Mouse (Mus musculus) kidney, embryonic 16.5 days (tissue): ENCODE data around the gene Zfp865. TPM values are rescaled to one million over a fixed set of nuclear protein-coding genes. Genes with fewer than 3 reads are reported as not detected.

Experiments used
- ATAC-seq: fragments of 200-750 bp; cut with Nextera tagmentation; 2 replicates; pipeline ENCODE4 v1.8.0; 2017; ENCODE audit warnings: moderate TSS enrichment; ENCODE audit not compliant: low FRiP score, low TSS enrichment
- H3K27ac ChIP-seq: fragments of 300-500 bp; sonication (generic); 2 replicates; pipeline ENCODE4 v1.5.1; 2014; ENCODE audit warnings: low read length
- H3K27me3 ChIP-seq: fragments of 300-500 bp; sonication (generic); 2 replicates; pipeline ENCODE4 v1.6.1; 2014; ENCODE audit warnings: low read length, control low read depth, mixed read lengths; ENCODE audit not compliant: insufficient read depth
- H3K36me3 ChIP-seq: fragments of 300-500 bp; sonication (generic); 2 replicates; pipeline ENCODE4 v1.6.1; 2014; ENCODE audit warnings: low read length, control low read depth, mixed read lengths; ENCODE audit not compliant: insufficient read depth
- H3K4me1 ChIP-seq: fragments of 300-500 bp; sonication (generic); 2 replicates; pipeline ENCODE4 v1.6.1; 2014; ENCODE audit warnings: low read length, control low read depth, mixed read lengths; ENCODE audit not compliant: insufficient read depth
- H3K4me2 ChIP-seq: fragments of 300-500 bp; sonication (generic); replicated peaks from 2 replicates; pipeline ENCODE4 v1.6.1; 2014; ENCODE audit warnings: low read depth, low read length
- H3K4me3 ChIP-seq: fragments of 300-500 bp; sonication (generic); 2 replicates; pipeline ENCODE4 v1.5.1; 2014; ENCODE audit warnings: mild to moderate bottlenecking, low read length
- H3K9ac ChIP-seq: fragments of 300-500 bp; sonication (generic); replicated peaks from 2 replicates; pipeline ENCODE4 v1.6.1; 2014; ENCODE audit warnings: low read length
- H3K9me3 ChIP-seq: fragments of 300-500 bp; sonication (generic); 2 replicates; pipeline ENCODE4 v1.6.1; 2016; ENCODE audit warnings: low read length, control low read depth
- WGBS: fragments of 180-500 bp; shearing (Covaris S2); extraction: QIAGEN DNeasy Blood & Tissue Kit; methylation state at CpG from one replicate; pipeline ENCODE4 v1.1.7; 2014; 5-methylcytosine and 5-hydroxymethylcytosine counted together
- polyA plus RNA-seq: library from polyadenylated mRNA; unstranded; fragments of >200 nt; fragmentation: Nextera tagmentation; extraction: Ambion mirVana; gene quantifications from 2 replicates; pipeline ENCODE4 v1.2.1, GENCODE M21; 2015

The Zfp865 gene
- polyA plus RNA-seq, 1 experiment from 2014 or later = 6.6 TPM

- WGBS = 79% methylated on average over 2 of the region's 2 CpGs
- no peak for ATAC-seq
- Histone ChIP-seq H3K36me3 (peaks cover 4% of the 10 kb centered on the region), H3K27me3 (no peaks in the 10 kb centered on the region), H3K4me1 (no peaks in the 10 kb centered on the region), H3K9me3 (no peaks in the 10 kb centered on the region), H3K27ac (no peak overlapping the region), H3K4me2 (no peak overlapping the region), H3K4me3 (no peak overlapping the region), H3K9ac (no peak overlapping the region)
Observed at GRCm38 (mm10) chr7:5044981-5045380, 24.8 kb downstream of the Zfp865 start.

GRCm38 (mm10) chr7:5046112-5046511 is 25.9 kb downstream of the Zfp865 start:
- H3K4me1 ChIP-seq = peaks cover 8% of the 10 kb centered on the region
- no peaks in the 10 kb centered on the region for H3K27me3 ChIP-seq
- no peak overlapping the region for H3K27ac ChIP-seq
- ATAC-seq = no peak
- no peak overlapping the region for H3K4me2 ChIP-seq
- no peak overlapping the region for H3K4me3 ChIP-seq
- H3K9me3 ChIP-seq = no peaks in the 10 kb centered on the region
- H3K9ac ChIP-seq = no peak overlapping the region
- H3K36me3 ChIP-seq = peaks cover 3% of the 10 kb centered on the region
- 64% methylated on average over 2 of the region's 2 CpGs for WGBS

GRCm38 (mm10) chr7:5047313-5047712 is 27.1 kb downstream of the Zfp865 start:
- H3K36me3 ChIP-seq = no peaks in the 10 kb centered on the region
- peaks cover 4% of the 10 kb centered on the region; the same call in 1 of the 2 replicates for H3K27me3 ChIP-seq
- WGBS = 33% methylated on average over 2 of the region's 2 CpGs
- H3K4me3 ChIP-seq = no peak overlapping the region
- H3K9me3 ChIP-seq = no peaks in the 10 kb centered on the region
- no peak for ATAC-seq
- H3K9ac ChIP-seq = no peak overlapping the region
- no peak overlapping the region for H3K27ac ChIP-seq
- H3K4me2 ChIP-seq = no peak overlapping the region
- peaks cover 11% of the 10 kb centered on the region for H3K4me1 ChIP-seq

- H3K4me2 ChIP-seq = peak within 1 kb of the TSS; percentile 93
- H3K4me3 ChIP-seq = peak within 1 kb of the TSS; percentile 75
- under 1% methylated on average over 65 of the region's 65 CpGs for whole genome bisulfite sequencing
- H3K4me1 ChIP-seq = peaks cover 30% of the 10 kb centered on the region
- H3K9ac ChIP-seq = peak within 1 kb of the TSS; percentile 90
- no peaks in the 10 kb centered on the region for H3K9me3 ChIP-seq
- H3K27ac ChIP-seq = peak within 1 kb of the TSS; percentile 90
- H3K27me3 ChIP-seq = peaks cover 41% of the 10 kb centered on the region
- peak; percentile 82 for ATAC-seq
- H3K36me3 ChIP-seq = no peaks in the 10 kb centered on the region
Observed at GRCm38 (mm10) chr7:5051193-5052192, 31.3 kb downstream of the Zfp865 start, which contains the start of gene Zfp580. TSS of gene Zfp580 (plus strand) at chr7:5051538.

GRCm38 (mm10) chr7:5052438-5052837 is 32.3 kb downstream of the Zfp865 start:
- H3K4me3 ChIP-seq = peak overlapping the region; percentile 75
- ATAC-seq = no peak
- H3K4me1 ChIP-seq = peaks cover 38% of the 10 kb centered on the region
- peaks cover 47% of the 10 kb centered on the region for H3K27me3 ChIP-seq
- H3K27ac ChIP-seq = peak overlapping the region; percentile 30; the same call in 1 of the 2 replicates
- H3K9me3 ChIP-seq = no peaks in the 10 kb centered on the region
- peak overlapping the region; percentile 93 for H3K4me2 ChIP-seq
- 2% methylated on average over 11 of the region's 12 CpGs for WGBS
- H3K36me3 ChIP-seq = no peaks in the 10 kb centered on the region
- peak overlapping the region; percentile 90 for H3K9ac ChIP-seq

GRCm38 (mm10) chr7:5052931-5053343 is 32.8 kb downstream of the Zfp865 start:
- Histone ChIP-seq H3K4me2 (peak overlapping the region; percentile 93), H3K4me1 (peaks cover 43% of the 10 kb centered on the region), H3K9ac (peak overlapping the region; percentile 90), H3K9me3 (no peaks in the 10 kb centered on the region), H3K36me3 (no peaks in the 10 kb centered on the region), H3K4me3 (peak overlapping the region; percentile 75), H3K27ac (peak overlapping the region; percentile 30; the same call in 1 of the 2 replicates), H3K27me3 (peaks cover 52% of the 10 kb centered on the region)
- ATAC-seq = no peak
- WGBS = 3% methylated on average over 40 of the region's 45 CpGs

- H3K9ac ChIP-seq = peak overlapping the region; percentile 90
- H3K27me3 ChIP-seq = peaks cover 52% of the 10 kb centered on the region
- peak overlapping the region; percentile 93 for H3K4me2 ChIP-seq
- H3K36me3 ChIP-seq = no peaks in the 10 kb centered on the region
- H3K27ac ChIP-seq = no peak overlapping the region
- peak overlapping the region; percentile 75 for H3K4me3 ChIP-seq
- ATAC-seq = no peak
- WGBS = 6% methylated on average over 32 of the region's 32 CpGs
- peaks cover 43% of the 10 kb centered on the region for H3K4me1 ChIP-seq
- no peaks in the 10 kb centered on the region for H3K9me3 ChIP-seq
Observed at GRCm38 (mm10) chr7:5053456-5054179, 33.4 kb downstream of the Zfp865 start.

GRCm38 (mm10) chr7:5056651-5057263 is 36.6 kb downstream of the Zfp865 start:
- 0 out of 2 replicates have a peak, but pooled peaks have one; percentile 0 for ATAC-seq
- Histone ChIP-seq H3K9ac (peak overlapping the region; percentile 86), H3K4me2 (peak overlapping the region; percentile 89), H3K36me3 (no peaks in the 10 kb centered on the region), H3K9me3 (no peaks in the 10 kb centered on the region), H3K27me3 (peaks cover 52% of the 10 kb centered on the region), H3K4me3 (peak overlapping the region; percentile 62), H3K4me1 (peaks cover 47% of the 10 kb centered on the region), H3K27ac (peak overlapping the region; percentile 38; the same call in 1 of the 2 replicates)
- WGBS = under 1% methylated on average over 55 of the region's 55 CpGs

- Histone ChIP-seq H3K27me3 (peaks cover 48% of the 10 kb centered on the region), H3K27ac (0 out of 2 replicates have a peak overlapping the region, but pooled peaks have one; percentile 38), H3K4me3 (peak overlapping the region; percentile 62), H3K9me3 (no peaks in the 10 kb centered on the region), H3K36me3 (no peaks in the 10 kb centered on the region), H3K4me1 (peaks cover 43% of the 10 kb centered on the region), H3K9ac (peak overlapping the region; percentile 86), H3K4me2 (peak overlapping the region; percentile 89)
- ATAC-seq = no peak
- 31% methylated on average over 8 of the region's 8 CpGs for WGBS
Observed at GRCm38 (mm10) chr7:5057381-5057780, 37.2 kb downstream of the Zfp865 start.
